Mouse (Mus musculus) G1E (cell line): ENCODE data around the gene Pi4k2b. TPM values are rescaled to one million over a fixed set of nuclear protein-coding genes. Genes with fewer than 3 reads are reported as not detected.

Source experiments
- ATAC-seq: 2 replicates; pipeline ENCODE4 v1.8.0; 2016; ENCODE audit warnings: mild to moderate bottlenecking; ENCODE audit not compliant: insufficient number of reproducible peaks, poor library complexity, low FRiP score, severe bottlenecking; ENCODE audit errors: extremely low read depth
- DNase-seq: peaks from one replicate; pipeline ENCODE4 v3.0.0; 2012; ENCODE audit warnings: low spot score
- H3K27me3 ChIP-seq: 2 replicates; pipeline ENCODE4 v1.6.1; 2012; ENCODE audit warnings: mild to moderate bottlenecking, low read length, inconsistent platforms; ENCODE audit not compliant: insufficient read depth
- H3K36me3 ChIP-seq: replicated peaks from 2 replicates; pipeline ENCODE3; 2012; ENCODE audit warnings: mild to moderate bottlenecking, inconsistent platforms
- H3K4me1 ChIP-seq: 2 replicates; pipeline ENCODE4 v1.6.1; 2012; ENCODE audit warnings: low read depth, low read length, inconsistent platforms, mixed read lengths; ENCODE audit not compliant: insufficient read depth
- H3K4me3 ChIP-seq: 2 replicates; pipeline ENCODE4 v1.5.1; 2012; ENCODE audit warnings: low read depth, mild to moderate bottlenecking, inconsistent platforms, low read length, moderate library complexity, mixed read lengths
- H3K9me3 ChIP-seq: replicated peaks from 2 replicates; pipeline ENCODE4 v1.6.1; 2012; ENCODE audit warnings: inconsistent platforms
- CTCF ChIP-seq: IDR thresholded peaks from 2 replicates; pipeline ENCODE4 v1.5.1; 2012; ENCODE audit warnings: low read depth, low read length, inconsistent platforms, mixed read lengths
- GATA1 ChIP-seq: IDR thresholded peaks from 2 replicates; pipeline ENCODE4 v1.6.1; 2012; ENCODE audit warnings: borderline replicate concordance, low read length, inconsistent platforms, mixed read lengths
- GATA2 ChIP-seq: IDR thresholded peaks from 2 replicates; pipeline ENCODE4 v1.6.1; 2012; ENCODE audit warnings: low read depth, low read length, inconsistent platforms, borderline replicate concordance
- POLR2AphosphoS5 ChIP-seq: IDR thresholded peaks from 2 replicates; pipeline ENCODE4 v1.6.1; 2012; ENCODE audit warnings: low read depth, low read length, inconsistent platforms; ENCODE audit not compliant: insufficient replicate concordance
- TAL1 ChIP-seq: conservative IDR thresholded peaks from 2 replicates; pipeline ENCODE4 v1.6.1; 2012; ENCODE audit warnings: low read depth, low read length, inconsistent platforms, mixed read lengths
- polyA plus RNA-seq: library from polyadenylated mRNA; stranded (reverse); fragments of >175 nt; gene quantifications from 2 replicates; pipeline ENCODE4 v1.2.3, GENCODE M21; 2012
- total RNA-seq, 2 experiments: library from RNA; stranded (forward) in 1 of 2; stranded (reverse) in 1 of 2; fragments of 200-1000 nt in 1 of 2; fragments of >200 nt in 1 of 2; fragmentation: Nextera tagmentation in 1 of 2; gene quantifications; 2 replicates each; pipeline ENCODE4 v1.2.3; 2014 to 2017

The Pi4k2b gene
- total and polyA plus RNA-seq, 3 experiments: 22.7 to 79.9 (median 49.1) TPM

DNA sequence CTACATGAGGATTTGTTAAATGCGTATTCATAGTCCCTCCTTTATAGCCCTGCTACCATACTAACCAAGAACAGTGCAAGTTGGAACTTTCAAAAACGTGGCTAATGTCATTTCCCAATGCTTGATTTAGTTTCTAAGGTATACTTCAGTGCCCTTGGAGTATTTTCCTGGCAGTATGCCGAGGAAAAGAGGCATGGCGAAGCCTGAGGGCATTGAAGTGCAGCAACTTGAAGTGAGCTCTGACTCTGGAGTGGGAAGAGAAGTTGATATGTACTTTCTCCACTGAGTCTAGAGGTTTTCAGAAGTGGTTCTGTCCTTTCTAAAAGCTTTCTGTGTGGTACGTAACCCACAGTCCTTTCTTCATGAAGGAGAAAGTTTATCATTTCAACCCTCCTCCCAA, 7.4 kb downstream of the Pi4k2b start:
- no peak for DNase-seq
- ATAC-seq: no peak
- no peak overlapping the region for H3K4me3 ChIP-seq
- H3K36me3 ChIP-seq: peaks cover 43% of the 10 kb centered on the region
- no peaks in the 10 kb centered on the region for H3K27me3 ChIP-seq
- no peaks in the 10 kb centered on the region for H3K9me3 ChIP-seq
- TF ChIP-seq GATA1 (no peak), GATA2 (no peak), CTCF (no peak), POLR2AphosphoS5 (no peak), TAL1 (no peak)
- 0 out of 2 replicates have a peak, but pooled peaks cover 2% of the 10 kb centered on the region for H3K4me1 ChIP-seq

DNA sequence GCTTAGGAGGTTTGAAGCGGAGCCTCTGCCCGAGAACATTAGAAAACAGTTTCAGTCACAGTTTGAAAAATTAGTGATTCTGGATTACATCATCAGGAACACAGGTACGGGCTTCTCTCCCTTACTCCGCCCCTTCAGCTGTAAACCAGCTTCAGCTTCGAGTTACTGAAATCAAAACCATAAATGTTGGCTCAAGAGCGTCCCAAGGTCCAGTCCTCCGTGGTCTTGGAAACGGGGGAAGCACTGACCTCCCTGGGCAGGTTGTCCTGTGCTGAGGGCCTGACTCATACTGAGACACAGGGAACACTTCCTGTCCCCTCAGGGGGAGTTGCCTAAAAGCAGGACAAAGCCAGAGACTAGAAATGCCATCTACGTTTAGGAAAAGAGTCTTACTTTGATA, 11.8 kb downstream of the Pi4k2b start:
- Histone ChIP-seq H3K4me1 (no peaks in the 10 kb centered on the region), H3K4me3 (no peak overlapping the region), H3K27me3 (no peaks in the 10 kb centered on the region), H3K36me3 (peaks cover 53% of the 10 kb centered on the region), H3K9me3 (no peaks in the 10 kb centered on the region)
- ATAC-seq (no peak), DNase-seq (no peak)
- TF ChIP-seq TAL1: no peak
- no peak for TF ChIP-seq GATA2
- no peak for TF ChIP-seq POLR2AphosphoS5
- no peak for TF ChIP-seq CTCF
- TF ChIP-seq GATA1: no peak

DNA sequence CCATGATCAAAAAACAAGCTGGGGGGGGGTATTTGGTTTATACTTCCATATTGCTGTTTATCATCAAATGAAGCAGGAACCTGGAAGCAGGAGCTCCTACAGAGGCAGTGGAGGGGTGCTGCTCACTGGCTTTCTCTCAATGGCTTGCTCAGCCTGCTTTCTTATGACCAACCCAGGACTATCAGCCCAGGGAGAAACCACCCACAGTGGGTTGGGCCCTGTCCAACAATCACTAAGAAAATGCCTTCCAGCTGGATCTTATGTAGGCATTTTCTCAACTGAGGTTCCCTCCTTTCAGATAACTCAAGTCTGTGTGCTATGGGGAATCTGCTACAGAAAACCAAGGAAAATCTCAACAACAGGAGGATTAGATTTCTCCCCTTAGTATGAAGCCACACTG, 12.8 kb downstream of the Pi4k2b start:
- TF ChIP-seq POLR2AphosphoS5 (no peak), GATA2 (no peak), GATA1 (no peak), TAL1 (no peak), CTCF (no peak)

DNA sequence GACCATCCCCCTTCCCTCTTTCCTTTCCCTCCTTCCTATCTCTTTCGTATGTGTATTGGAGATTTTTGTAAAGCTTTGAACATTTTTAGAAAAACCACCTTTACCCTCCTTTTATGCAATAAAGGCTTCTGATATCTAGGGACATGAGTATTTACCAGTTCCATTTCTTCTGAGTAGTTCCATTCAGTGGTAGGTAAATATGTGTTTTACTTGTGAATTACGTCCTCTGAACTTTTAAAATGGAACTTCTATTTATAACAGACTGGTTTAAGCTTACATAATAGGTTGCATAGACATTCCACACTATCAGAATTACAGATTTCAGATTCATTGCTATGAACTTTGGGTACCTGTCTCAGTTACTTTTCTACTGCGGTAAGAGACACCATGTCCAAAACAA, 14.0 kb downstream of the Pi4k2b start:
- no peak for ATAC-seq
- no peak for DNase-seq
- Histone ChIP-seq H3K4me1 (no peaks in the 10 kb centered on the region), H3K9me3 (no peaks in the 10 kb centered on the region), H3K4me3 (no peak overlapping the region), H3K27me3 (no peaks in the 10 kb centered on the region), H3K36me3 (peaks cover 55% of the 10 kb centered on the region)
- TF ChIP-seq GATA1: no peak
- no peak for TF ChIP-seq POLR2AphosphoS5
- no peak for TF ChIP-seq GATA2
- no peak for TF ChIP-seq CTCF
- TF ChIP-seq TAL1: no peak

More for the DNA sequence above, 12.8 kb downstream of the Pi4k2b start:
- Histone ChIP-seq H3K4me1 (no peaks in the 10 kb centered on the region), H3K9me3 (no peaks in the 10 kb centered on the region), H3K4me3 (no peak overlapping the region), H3K27me3 (no peaks in the 10 kb centered on the region), H3K36me3 (peaks cover 48% of the 10 kb centered on the region)
- ATAC-seq: no peak
- no peak for DNase-seq

DNA sequence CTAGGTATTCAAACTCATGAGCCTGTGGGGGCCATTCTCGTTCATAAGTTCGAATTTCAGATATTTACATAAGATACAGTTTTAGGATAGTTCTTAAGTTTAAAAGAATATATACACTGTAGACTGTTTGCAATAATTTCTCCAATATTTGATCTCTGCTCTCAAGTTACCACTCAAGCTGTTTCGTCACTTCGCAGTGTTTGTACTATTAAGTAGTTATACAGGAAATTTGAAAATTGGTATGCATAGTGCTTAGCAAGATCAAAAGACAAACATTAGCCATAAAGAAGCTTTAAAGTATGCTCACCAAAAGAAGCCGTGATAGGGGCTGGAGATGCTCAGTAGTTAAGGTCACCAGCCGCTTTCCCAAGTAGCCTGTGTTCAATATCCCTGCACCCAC, 14.6 kb downstream of the Pi4k2b start:
- ATAC-seq: no peak
- Histone ChIP-seq H3K4me3 (no peak overlapping the region), H3K27me3 (no peaks in the 10 kb centered on the region), H3K9me3 (no peaks in the 10 kb centered on the region), H3K36me3 (peaks cover 55% of the 10 kb centered on the region), H3K4me1 (no peaks in the 10 kb centered on the region)
- DNase-seq: no peak
- TF ChIP-seq GATA2 (no peak), POLR2AphosphoS5 (no peak), CTCF (no peak)

DNA sequence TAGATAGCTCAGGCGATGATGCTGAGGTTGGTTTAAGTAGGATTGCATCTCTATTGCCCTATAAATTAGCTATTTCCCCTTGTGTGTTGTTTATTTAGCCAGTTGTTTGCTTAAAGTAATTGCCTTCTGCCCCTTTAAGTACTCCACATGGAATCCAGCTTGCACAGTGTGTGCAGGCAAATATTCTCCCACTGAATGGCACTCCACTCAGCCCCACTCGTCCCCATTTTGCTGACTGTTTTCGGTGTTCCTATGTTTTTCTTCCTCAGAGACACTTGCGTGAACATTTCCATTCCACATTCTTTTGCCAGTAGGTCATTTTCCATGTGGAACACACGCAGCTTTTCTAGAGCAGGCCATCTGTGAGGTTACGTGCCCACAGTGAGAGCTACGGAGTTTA, 21.2 kb downstream of the Pi4k2b start:
- H3K36me3 ChIP-seq: peaks cover 60% of the 10 kb centered on the region
- ATAC-seq (no peak), DNase-seq (no peak)
- TF ChIP-seq GATA1 (no peak), POLR2AphosphoS5 (no peak), CTCF (no peak), GATA2 (no peak), TAL1 (no peak)
- H3K9me3 ChIP-seq: no peaks in the 10 kb centered on the region
- H3K27me3 ChIP-seq: no peaks in the 10 kb centered on the region
- no peak overlapping the region for H3K4me3 ChIP-seq
- no peaks in the 10 kb centered on the region for H3K4me1 ChIP-seq
